Mouse (Mus musculus): ENCODE results near the gene Tnp1. TPM values are rescaled to one million over a fixed set of nuclear protein-coding genes. Genes with fewer than 3 reads are reported as not detected.

Tnp1 gene
- not detected for total RNA-seq (2021)
- long read RNA-seq, experiment 1, result 0 reads
- long read RNA-seq, experiment 2, result 0 reads

DNA sequence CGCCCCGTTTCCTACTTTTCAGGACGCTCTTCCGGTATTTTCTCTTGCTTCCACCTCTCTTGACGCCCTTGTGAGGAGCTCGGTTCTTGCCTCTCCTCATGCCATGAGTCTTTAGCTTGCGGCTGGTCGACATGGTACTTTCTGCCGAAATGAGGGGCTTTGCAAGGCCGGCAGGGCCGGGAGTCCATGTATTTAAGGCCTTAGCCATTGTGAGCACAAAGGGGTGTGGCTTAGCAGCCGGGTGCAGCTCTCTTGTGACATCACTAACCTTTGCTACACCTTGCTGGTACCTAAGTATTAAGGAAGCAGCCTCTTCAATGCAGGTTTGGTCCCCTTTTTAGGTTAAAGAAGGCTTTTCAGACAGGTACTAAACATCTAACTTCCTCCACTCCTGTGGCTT lies at the start of gene Tnp1:
Gene Tnp1 (minus strand): TSS at position 179 of the 400 bp plus-strand sequence.
- no peak for DNase-seq
- intact Hi-C loops (cut with DNase I), result no loop called here

DNA sequence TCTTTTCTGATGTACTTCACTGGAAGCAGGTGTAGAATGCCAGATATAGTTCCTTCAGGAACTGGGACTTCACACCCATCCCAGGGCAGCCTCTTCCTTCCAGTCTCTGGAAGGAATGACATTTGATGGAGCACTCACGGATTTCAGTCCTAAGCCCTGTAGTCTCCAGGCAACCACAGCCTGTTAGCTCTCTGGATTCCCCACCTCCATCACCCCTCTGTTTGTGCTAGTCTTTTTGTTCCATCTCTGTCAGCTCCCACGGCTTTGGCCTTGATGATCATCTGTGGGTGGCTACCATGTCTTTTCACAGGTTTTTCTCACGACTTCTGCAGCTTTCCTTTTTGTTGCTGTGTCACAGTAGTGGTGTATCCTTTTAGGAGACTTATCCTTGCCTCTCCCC lies 48.6 kb upstream of the Tnp1 start:
- DNase-seq, result no peak
- intact Hi-C loops (cut with DNase I), result no loop called here

DNA sequence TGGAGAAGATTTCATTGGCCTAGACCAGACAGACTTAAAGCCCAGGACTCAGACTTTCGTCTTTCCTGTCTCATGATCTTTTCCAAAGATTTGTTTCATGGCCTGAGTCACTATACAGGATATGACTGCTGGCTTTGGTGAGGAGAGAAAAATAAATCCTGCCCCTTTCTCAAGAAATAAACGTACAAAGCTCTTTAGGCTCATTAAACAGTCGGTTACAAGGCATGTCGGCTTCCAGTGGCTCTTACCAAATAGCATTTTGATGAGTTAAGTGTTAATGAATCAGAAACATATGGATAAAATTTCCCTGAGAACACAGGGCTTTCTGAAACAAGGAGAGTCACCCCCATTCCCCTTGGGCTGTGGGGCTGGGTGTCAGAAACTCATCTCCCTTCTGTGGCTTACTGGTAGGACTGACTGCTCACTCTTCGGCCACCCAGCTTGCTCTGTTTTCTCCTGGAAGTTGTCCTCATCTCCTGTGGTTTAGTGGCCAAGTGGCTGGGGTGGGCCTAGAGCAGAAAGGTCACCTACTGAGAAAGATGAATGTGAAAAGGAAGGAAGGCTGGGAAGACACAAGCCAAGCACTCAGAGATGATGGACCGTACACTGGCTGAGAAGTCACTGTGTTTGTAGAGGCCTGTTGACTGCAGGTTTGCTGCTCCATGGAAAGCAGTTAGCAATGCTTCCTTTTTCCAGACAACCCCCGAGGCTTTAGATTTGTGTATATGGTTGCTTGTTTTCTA lies 46.0 kb upstream of the Tnp1 start:
- no peak for DNase-seq
- intact Hi-C loops (cut with DNase I), result no loop called here

DNA sequence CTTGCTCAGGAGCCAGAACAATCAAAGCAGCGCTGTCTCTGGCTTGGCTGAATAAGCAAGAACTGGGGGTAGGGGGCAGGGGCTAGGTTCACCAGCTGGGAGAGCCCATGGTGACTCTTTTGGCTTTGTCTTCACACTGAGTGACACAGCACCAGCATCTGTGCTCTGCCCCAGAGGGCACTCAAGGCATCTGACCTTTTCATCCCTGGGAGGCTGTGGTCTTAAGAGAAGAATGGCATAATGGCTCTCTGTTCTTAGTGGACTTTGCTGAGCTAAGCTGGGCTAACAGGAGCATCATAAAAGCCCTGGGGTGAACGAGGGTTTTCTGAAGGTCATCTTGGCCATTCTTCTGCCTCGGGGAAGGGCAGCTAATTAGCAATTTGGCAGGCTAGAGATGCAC lies 44.6 kb upstream of the Tnp1 start:
- intact Hi-C loops (cut with DNase I), result no loop called here
- no peak for DNase-seq

DNA sequence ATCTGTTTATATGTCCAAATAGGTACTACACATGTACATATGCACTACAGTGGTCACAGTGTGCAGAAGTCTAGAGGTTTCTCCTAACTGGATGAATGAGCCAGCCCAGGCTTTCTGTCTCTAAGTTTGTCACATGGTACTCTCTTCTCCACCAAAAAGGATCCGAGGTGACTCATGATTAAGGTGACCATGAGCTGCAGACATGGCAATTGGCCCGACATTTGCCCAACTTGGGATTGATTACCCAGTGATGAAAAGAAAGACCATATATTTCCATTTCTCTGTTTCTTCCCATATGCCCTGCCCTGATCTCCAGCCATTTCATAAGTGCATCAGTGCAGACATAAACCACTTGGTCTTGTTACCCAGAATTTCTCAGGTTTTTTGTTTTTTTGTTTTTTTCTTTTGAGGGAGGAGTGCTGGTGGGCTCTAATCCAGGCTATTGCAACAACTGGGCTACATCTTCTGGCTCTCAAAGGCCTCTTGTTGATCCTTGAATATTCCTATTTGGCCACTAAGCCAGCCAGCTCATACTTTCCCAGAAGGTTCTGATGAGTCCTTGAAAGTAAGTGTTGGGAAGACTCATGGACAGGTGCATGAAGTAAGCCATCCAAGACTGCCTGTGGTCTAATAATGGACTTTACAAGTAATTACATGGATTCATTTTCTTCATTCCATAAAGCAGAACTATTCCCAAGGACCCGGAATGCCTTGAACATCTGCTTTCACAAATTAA lies 40.7 kb upstream of the Tnp1 start:
- no peak for DNase-seq
- intact Hi-C loops (cut with DNase I), result loop anchor here (5.0 kb wide), 1 partner anchor 46 kb away; no protein-coding TSS in a partner anchor

DNA sequence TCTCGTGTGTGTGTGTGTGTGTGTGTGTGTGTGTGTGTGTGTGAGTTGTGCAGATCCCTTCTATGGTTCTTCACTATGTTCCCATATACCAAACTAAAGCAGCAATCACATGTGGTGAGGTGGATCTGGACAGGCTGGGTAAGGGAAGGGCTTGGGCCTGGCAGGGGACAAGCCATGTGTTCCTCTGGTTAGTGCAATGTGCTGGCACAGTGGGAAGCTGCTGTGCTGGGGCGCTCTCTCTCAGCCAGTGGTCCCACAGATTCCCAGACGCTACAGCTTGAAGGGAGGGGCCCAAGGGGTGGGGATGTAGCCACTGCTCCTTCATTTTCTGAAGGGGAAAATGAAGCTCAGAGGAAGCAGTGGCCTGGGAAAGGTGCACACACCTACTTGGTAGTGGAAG lies 40.1 kb upstream of the Tnp1 start:
- intact Hi-C loops (cut with DNase I), result loop anchor here (5.0 kb wide), 1 partner anchor 46 kb away; no protein-coding TSS in a partner anchor
- no peak for DNase-seq

DNA sequence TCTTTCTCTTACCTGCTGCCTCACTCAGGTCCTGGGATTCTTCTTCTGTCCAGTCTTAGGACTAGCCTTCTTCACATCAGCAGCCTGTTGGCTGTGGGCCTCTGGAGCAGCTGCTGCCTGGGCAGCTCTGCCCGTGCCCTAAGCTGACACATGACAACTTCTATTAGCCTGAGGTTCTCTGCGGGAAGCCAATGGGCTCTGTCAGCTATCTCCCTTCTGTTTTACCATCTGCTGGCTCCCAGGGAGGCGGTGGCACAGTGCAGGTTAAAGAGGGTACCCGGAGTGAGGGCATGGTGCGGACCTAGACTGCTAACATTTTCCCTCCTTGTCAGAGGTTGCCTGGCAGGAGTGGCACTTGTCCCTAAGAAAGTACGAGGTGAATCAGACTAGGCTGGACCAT lies 39.5 kb upstream of the Tnp1 start:
- DNase-seq, result no peak
- intact Hi-C loops (cut with DNase I), result loop anchor here (5.0 kb wide), 1 partner anchor 47 kb away; no protein-coding TSS in a partner anchor

DNA sequence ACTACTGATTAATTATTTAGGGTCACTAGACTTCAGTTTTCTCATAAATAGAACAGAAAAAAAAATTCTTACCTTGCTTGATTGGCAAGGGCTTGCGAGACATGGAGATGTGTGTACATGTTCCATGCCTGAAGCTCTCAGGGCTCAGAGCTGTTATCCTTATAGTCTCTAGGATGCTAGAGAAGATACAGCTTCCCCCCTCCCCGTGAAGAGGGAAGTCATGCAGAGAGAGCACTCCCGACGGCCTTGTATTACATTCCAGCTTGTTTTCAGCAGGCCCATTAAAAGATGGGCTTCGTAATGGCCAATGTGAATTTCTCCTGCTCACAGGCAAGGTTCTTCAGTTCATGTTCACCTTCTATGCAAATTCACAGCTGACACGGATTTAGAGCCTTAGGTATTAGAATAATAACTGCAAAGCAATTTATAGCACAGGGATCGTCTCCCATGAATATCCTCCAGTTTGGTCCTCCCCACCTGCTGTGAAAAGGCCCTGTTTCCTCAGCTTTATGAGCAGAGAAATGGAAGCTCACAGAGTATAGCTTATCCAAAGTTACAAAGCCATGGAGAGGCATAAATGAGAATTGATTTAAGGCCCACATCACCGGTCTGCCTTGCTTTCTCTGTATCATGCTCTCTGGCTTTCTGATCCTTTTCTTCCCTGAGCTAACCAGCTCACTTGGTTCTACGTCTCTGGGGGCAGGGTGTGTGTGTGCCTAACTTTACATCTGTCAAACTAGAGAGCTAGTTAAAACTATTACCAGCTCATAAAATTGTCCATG lies 38.0 kb upstream of the Tnp1 start:
- no peak for DNase-seq
- intact Hi-C loops (cut with DNase I), result no loop called here

DNA sequence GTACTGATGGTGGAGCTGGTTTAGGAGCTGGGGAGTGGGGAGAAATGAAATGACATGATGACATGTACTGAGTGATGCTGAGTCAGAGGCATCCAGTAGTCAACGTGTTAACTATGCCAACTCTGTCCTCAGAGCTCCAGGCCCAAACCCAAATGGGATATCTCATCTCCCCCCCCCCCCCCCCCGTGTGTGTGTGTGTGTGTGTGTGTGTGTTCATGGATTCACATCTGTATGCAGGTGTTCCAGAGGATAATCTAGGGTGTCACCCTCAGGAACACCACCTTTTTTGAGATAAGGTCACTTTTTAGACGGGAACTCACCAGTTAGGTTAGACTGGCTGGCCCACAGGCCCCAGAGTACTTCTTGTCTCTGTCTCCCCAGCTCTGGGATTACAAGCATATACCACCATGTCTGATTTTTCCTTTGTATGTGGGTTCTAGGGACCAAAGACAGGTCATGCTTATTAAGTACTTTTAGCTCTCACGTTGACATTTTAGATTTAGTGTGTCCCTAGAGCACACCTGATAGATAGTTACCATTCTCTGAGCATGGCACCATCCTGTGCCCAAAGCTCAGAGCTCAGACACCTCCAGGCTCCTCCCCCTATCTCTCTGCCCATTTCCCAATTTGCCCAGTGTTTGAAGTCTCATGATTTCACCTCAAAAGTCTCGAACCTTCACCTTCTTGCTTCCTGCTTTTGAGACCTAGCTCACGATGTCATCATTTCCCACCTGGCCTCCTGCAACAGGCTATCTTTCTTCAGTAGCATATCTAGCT lies 31.4 kb upstream of the Tnp1 start:
- no peak for DNase-seq
- intact Hi-C loops (cut with DNase I), result loop anchor here (5.0 kb wide), 1 partner anchor 60 kb away; no protein-coding TSS in a partner anchor

DNA sequence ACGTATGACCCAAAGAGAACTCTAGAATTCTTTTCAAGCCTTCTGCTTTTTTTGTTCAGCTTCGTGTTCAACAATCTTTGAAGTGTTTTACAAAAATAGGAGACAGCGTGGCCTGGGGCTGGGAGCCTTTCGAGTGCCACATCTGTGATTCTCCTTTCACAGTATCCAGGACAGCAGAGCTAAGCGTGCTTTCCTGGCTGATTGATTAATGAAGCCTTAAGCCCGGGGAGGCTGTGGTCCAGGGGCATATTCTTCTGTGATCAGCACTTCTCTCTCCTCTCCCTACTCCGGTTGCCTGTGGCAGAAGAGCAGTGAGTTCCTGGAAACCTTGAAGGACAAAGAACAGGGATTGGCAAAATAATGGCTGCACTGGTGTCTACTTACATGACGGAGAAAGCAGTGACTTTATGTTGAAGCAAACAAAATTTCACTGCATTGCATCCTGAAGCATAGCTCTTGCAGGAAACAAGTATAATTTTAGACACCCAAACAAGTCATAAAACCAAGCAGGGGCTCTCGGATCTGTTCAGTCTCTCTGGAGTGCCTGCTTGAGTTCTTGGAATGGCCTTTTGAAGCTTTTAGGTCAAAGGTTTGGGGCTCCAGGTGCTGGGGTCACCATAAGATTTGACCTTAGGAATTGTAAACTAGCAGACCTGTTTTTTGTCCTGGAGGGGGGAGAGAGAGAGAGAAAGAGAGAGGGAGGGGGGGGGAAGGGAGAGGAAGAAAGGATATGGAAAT lies 30.4 kb upstream of the Tnp1 start:
- intact Hi-C loops (cut with DNase I), result loop anchor here (5.0 kb wide), 1 partner anchor 61 kb away; no protein-coding TSS in a partner anchor
- DNase-seq, result peak in 1 of 2 experiments; percentile 42

DNA sequence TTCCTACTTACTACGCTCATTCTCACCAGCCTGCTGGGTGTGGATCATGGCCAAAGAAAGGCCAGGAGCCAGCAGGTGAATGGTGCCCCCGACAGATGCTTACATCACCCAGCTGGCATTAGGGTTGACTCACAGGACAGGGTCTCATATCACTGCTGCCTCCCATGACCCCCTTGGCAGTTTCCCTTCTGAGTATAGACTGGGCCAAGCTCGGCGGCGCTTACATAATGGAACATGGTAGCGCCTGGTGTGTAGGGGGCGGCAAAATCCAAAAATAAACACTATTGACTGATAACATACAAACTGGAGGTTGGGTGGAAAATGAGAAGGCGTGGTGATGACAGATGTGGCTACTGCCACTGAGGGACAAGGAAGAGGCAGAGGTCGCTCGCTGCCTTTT lies 28.0 kb upstream of the Tnp1 start:
- intact Hi-C loops (cut with DNase I), result loop anchor here (5.0 kb wide), 2 partner anchors 91 to 166 kb away; no protein-coding TSS in a partner anchor
- DNase-seq, result peak in 1 of 2 experiments; percentile 11

DNA sequence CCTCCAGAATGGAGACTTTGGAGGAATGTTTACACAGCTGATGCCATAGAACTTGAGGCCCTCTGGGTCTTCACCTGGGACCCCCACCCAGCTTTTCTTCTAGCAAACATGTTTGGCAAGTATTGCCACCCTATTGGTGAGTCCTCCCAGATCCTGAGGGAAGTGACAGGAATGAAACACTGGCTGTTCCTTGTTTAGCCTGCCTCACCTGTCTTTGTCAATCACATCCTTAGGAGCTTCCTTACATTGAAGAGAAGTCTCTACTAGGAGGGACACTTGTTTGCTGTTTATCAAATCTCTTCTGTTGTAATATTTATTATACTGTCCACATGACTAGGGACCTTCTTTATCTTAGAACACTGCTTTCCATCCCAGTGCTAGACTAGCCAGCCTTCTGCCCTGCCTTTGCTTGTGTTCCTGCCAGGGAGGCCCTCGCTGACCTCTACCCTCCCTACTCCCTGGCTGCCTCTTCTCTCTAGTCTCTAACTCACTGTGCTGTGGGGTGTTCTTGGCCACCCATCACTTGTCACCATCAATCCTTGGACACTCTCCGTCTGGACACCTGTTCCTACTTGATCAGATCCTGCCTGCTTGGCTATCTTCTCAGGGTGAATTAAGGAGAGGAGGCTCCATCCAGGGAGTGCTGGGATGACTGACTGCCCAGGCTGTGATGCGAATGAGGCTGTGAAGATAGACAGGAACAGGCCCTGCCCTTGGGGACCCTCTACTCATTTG lies 25.1 kb upstream of the Tnp1 start:
- intact Hi-C loops (cut with DNase I), result loop anchor here (5.0 kb wide), 2 partner anchors 89 to 164 kb away; no protein-coding TSS in a partner anchor

DNA sequence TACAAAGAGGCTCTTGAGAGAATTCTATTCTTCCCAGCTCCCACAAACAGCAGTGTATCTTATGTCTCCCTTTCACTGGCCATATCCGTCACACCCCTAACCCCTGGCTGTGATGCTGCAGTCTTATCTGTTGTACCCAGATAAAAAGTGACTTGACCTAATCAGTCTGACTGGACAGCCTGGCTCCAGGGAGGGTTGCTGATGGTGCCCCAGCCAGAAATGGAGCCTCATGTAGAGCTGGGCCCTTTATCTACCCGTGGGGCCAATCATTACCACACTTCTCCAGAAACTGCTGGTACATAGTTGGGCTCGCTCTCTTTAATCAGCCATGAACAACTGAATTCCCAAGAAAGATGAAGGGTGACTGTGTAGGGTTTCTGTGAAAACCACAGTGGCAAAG lies 22.8 kb upstream of the Tnp1 start:
- intact Hi-C loops (cut with DNase I), result loop anchor here (5.0 kb wide), 1 partner anchor 234 kb away; no protein-coding TSS in a partner anchor

More for the DNA sequence above, 25.1 kb upstream of the Tnp1 start:
- peak in 1 of 2 experiments; percentile 27 for DNase-seq

DNA sequence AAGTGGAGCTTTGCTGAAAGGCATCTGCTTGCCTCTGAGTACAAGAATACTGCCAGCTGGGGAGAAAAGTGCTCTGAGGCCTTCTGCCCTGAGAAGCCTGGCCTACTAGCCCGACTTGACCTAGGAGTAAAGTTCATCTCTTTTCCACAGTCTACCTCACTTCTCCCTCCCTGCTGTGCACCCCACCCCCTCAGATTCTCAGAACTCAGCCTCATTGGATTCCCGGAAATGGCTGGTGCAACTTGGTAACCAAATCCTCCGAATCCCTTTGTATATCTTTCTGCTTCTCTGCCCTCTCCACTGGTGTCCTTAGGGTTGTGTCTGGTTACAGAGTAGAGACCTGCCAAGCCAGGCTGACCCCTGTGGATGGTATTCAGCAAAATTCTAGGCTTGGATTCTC lies 20.8 kb upstream of the Tnp1 start:
- DNase-seq, result no peak
- intact Hi-C loops (cut with DNase I), result loop anchor here (2.0 to 5.0 kb wide), 2 partner anchors 66 to 236 kb away; no protein-coding TSS in a partner anchor

More for the DNA sequence above, 22.8 kb upstream of the Tnp1 start:
- DNase-seq, result no peak

DNA sequence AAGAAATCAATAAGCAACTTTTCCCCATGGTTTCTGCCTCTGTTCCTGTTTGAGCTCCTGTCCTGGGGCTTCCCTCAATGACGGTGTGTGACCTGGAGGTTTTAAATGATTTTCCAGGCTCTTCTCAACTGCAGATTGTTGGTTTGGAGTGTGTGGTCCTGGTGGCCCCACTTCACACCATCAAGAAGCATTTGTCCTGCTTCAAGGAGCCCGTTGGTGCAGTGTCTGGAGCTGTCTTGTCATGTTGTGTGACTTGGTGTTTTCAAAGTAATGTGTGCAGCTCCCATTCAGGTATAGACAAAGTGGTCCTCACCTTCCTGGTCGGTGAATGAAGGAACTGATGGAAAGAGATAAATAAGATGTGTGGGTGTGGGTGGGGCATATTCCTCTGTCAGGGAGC lies 20.0 kb upstream of the Tnp1 start:
- DNase-seq, result no peak
- intact Hi-C loops (cut with DNase I), result loop anchor here (2.0 to 5.0 kb wide), 2 partner anchors 65 to 237 kb away; no protein-coding TSS in a partner anchor

DNA sequence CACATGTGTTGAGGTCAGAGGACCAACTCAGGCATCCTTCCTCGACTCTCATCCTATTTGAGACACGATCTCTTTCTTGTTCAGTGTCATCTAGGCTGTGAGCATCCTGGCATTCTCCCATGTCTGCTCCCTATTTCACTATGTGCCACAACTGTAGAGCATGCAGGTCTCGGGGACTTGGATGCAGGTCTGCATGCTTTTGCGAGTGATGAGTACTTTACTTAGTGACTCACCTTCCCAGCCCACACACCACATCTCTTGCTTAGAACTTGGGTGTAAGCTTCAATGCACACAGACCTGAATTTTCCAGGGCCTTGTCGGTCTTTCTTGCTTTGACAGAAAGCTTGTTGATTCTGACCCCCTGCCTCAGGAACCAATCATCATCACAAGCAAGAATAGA lies 16.8 kb upstream of the Tnp1 start:
- intact Hi-C loops (cut with DNase I), result no loop called here

DNA sequence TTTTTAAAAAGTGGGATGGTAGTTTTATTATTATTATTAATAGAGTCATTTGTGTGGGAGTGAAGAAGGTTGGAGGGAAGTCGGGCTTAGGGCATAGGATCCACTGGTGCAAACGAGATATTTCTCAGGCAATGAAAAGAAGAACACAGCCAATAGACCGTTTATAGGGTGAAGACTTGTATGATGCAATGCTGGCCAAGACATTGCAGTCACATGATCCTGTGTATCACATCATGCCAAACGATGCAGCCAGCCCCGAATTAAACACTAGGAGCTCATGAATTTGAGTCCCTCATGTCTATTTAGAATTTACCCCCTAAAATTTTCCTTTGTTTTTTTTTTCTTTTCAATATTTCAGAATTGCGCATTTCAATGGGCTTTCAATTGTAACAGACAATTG lies 13.0 kb upstream of the Tnp1 start:
- DNase-seq, result no peak
- intact Hi-C loops (cut with DNase I), result no loop called here

More for the DNA sequence above, 16.8 kb upstream of the Tnp1 start:
- no peak for DNase-seq

DNA sequence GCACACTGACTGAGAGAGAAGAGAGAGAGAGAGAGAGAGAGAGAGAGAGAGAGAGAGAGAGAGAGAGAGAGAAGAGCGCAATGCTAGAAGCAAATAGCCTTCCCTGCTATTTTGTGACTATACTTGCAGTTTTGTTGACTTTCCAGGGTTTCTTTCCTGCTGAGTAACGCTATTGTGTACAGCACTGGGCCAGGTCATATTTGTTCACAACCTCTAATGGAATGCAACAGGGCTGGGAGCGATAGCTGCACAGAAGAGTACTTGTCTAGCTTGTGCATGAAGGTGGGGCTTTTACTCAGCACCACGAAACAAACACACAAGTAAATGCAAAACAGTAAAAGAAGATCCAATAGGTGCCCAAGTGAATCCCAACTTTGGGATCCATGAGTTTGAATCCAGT lies 11.7 kb upstream of the Tnp1 start:
- intact Hi-C loops (cut with DNase I), result no loop called here
- DNase-seq, result no peak

All from gastrocnemius, postnatal 36 days (tissue).